8 mouse cellular contexts compared by ENCODE assay signal in the genomic region with DNA sequence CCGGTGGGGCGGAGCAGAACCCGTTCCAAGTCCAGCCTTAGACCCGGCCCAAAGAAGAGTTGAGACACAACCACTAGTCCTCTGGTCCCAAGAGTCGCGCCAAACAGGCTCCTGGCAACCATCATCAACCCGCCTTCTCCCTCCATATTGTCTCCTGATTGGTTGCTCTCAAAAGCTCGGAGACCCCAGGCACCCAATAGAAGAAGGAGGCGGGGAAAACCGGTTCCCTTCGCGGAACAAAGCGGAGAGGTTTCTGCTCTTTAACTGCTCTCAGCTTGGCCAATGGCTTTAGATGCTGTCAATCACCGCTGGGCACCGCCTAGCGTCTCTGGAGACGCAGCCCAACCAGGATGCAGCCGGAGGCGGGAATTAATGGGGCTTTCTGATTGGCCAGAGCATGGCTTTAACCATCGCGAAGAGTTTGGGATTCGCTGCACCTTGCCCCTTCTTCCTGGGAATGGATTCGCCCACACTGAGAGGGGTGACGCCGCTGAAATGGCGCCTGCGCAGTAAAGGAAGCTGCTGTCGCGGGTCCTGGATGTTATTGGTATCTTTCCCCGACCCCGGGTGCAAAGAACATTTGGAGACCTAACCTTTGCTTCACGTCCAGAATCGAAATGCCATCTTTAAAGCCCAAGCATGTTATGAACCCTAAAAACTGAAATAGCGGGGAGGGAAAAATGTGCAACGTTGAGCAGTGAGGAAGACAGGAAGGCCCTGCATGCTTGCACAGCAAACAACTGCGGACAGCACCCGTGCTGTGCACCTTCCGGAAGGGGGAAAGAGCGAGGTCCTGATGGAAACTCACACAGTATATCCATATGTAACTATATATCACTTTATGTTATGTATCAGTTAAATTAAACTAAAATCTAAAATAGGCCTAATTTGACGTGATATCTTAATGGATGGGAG. TPM values are rescaled to one million over a fixed set of nuclear protein-coding genes. Genes with fewer than 3 reads are reported as not detected.
DNase-seq lines count a peak whose midpoint lies in the region; ATAC-seq and TF ChIP-seq lines count a peak whose summit lies in the region.

A gene (minus strand): TSS at position 136 of the 915 bp plus-strand sequence.

- TF ChIP-seq CTCF in lung, postnatal 0 days (IDR thresholded peaks at IDR 0.05) = no peak; the same call in 1 of the 2 replicates

- peak; percentile 91 for ATAC-seq in frontal cortex, adult (ENCODE audit: low TSS enrichment)
- peak; percentile 97 for ATAC-seq in lung, postnatal 0 days

- H3K27ac ChIP-seq in hindbrain, embryonic 10.5 days = peak within 1 kb of the TSS; percentile 91
- peak within 1 kb of the TSS; percentile 38 for H3K27ac ChIP-seq in lung, postnatal 0 days (ENCODE audit: low read length)

- WGBS in hindbrain, embryonic 10.5 days = 1% methylated on average over 40 of the region's 40 CpGs
- WGBS in lung, postnatal 0 days = 1% methylated on average over 40 of the region's 40 CpGs

- H3K9me3 ChIP-seq in hindbrain, embryonic 10.5 days = no peaks in the 10 kb centered on the region
- H3K9me3 ChIP-seq in lung, postnatal 0 days (ENCODE audit: low read length) = no peaks in the 10 kb centered on the region

- TF ChIP-seq EP300 in lung, postnatal 0 days (IDR thresholded peaks at IDR 0.05) = peak; percentile 31; the same call in 1 of the 2 replicates

- H3K4me2 ChIP-seq in lung, postnatal 0 days (replicated peaks; ENCODE audit: low read depth, low read length) = peak within 1 kb of the TSS; percentile 89

- H3K4me3 ChIP-seq in hindbrain, embryonic 10.5 days = peak within 1 kb of the TSS; percentile 84
- H3K4me3 ChIP-seq in lung, postnatal 0 days (ENCODE audit: low read depth, low read length) = peak within 1 kb of the TSS; percentile 56

- 0 out of 2 replicates have a peak, but pooled peaks cover 8% of the 10 kb centered on the region for H3K36me3 ChIP-seq in hindbrain, embryonic 10.5 days
- H3K36me3 ChIP-seq in lung, postnatal 0 days (ENCODE audit: insufficient read depth, low read length) = no peaks in the 10 kb centered on the region

- peak within 1 kb of the TSS; percentile 51 for H3K9ac ChIP-seq in lung, postnatal 0 days (replicated peaks; ENCODE audit: low read depth)

- H3K27me3 ChIP-seq in hindbrain, embryonic 10.5 days (ENCODE audit: insufficient read depth, poor library complexity, severe bottlenecking) = no peaks in the 10 kb centered on the region
- no peaks in the 10 kb centered on the region for H3K27me3 ChIP-seq in lung, postnatal 0 days (replicated peaks; ENCODE audit: insufficient read depth, low read length)

- H3K4me1 ChIP-seq in hindbrain, embryonic 10.5 days (replicated peaks) = peaks cover 51% of the 10 kb centered on the region
- H3K4me1 ChIP-seq in lung, postnatal 0 days (ENCODE audit: insufficient read depth, low read depth, low read length) = peaks cover 7% of the 10 kb centered on the region; the same call in 1 of the 2 replicates

- DNase-seq in MN1 (ENCODE audit: low spot score) = peak; percentile 100
- peak; percentile 100 for DNase-seq in cerebellum, adult 9-10 months
- peak; percentile 99 for DNase-seq in hindbrain, embryonic 10.5 days (ENCODE audit: low spot score)
- DNase-seq in layer of hippocampus, adult 9-11 months = peak; percentile 100
- DNase-seq in lung, postnatal 0 days (ENCODE audit: low spot score) = peak; percentile 100
- DNase-seq in ovary, postnatal 14 days (ENCODE audit: low spot score) = peak; percentile 88
- DNase-seq in thymus, postnatal 14 days = peak; percentile 97

RNA-seq across cellular contexts. Expression of the gene that starts here (rescaled TPM):
- 156 and 171 TPM in 2 replicates for polyA plus RNA-seq in hindbrain, embryonic 10.5 days (2016; fragmentation: Nextera tagmentation; extraction: Ambion mirVana)
- 61.6 and 62.2 TPM in 2 replicates for polyA plus RNA-seq in lung, postnatal 0 days (2015; fragmentation: Nextera tagmentation; extraction: Ambion mirVana)

Comparison
In these comparisons a context has a peak if more than half of its experiments do, and no peak if none do; other contexts are left out.
1. Peak in every context shown above with its lines: DNase-seq, ATAC-seq, H3K4me3 ChIP-seq and H3K27ac ChIP-seq.